Mouse (Mus musculus): ENCODE data around the gene Farp1. TPM values are rescaled to one million over a fixed set of nuclear protein-coding genes. Genes with fewer than 3 reads are reported as not detected.

Farp1 gene
- total RNA-seq, 2 experiments from 2014 or later: 21.1 to 32.3 TPM

DNA sequence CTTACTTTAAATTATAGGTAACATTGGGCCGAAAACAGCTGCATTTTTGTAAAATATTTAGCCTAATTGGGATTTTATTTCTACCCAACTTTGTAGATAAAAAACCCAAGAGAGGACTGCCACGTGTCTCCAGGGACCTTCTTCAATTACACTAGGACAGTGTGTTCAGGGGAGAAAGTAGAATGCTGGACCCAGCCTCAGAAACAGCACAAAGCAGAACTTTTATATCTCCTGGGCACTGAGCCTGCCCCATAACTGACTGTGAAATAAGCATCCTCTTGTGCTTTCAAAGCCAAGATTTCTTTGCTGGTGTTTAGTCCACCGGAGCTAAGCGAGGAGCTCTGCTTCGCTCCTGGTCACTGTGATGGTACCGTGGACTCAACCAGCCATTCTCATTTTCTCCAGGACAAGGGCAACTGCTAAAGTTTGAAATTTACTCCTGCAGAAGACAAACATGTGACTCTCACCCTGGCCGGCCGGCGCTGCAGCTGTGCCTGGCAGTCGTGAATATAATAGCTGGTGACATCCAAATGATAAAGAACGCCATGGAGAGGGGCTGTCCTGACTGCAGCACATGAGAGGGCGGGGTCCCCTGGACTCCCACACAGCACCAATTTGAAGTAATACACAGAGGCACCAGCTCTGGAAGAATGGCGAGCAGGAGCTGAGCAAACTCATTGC is 281.8 kb downstream of the Farp1 start:
- no peak for DNase-seq

- DNase-seq: no peak
These were observed 282.3 kb downstream of the Farp1 start for GRCm38 (mm10) chr14:121317312-121317671.

DNA sequence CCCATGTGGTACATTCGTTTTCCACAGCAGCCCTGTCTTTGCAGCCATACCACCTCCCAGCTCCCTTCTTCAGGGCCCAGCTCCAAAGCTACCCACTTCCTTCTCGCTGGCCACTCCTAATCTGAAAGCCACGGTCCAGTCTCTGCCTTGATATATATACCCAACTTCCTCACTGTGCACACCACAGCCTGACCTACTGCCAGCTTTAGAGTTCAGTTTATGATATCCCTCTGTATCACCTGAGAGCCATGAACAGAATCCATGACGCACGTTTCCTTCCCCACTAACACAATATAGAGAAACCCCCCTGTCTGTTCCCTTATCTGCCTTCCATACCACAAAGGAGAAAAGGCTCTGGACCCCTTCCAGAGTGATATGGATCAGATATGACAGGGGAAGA is 283.4 kb downstream of the Farp1 start:
- no peak for DNase-seq

DNA sequence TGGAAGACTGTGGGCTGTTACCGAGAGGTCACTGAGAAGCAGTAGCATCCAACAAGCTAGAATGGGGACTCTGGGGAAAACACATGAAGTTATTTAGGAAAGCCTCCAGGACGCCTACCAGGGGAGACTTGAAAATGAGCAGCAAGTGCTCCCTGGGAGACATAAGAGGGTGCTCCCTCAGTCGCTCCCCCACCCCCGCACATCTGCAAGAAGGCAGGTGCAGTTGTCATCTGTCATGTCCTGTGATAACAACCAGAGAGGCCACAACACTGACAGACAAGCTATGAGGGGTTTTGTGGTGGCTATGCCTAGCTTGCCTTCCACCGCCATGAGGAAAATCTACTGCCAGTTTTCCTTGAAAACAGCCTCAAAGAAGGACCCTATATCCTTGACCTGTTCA is 287.1 kb downstream of the Farp1 start:
- no peak for DNase-seq

GRCm38 (mm10) chr14:121322641-121323040 is 287.6 kb downstream of the Farp1 start:
- no peak for DNase-seq

DNA sequence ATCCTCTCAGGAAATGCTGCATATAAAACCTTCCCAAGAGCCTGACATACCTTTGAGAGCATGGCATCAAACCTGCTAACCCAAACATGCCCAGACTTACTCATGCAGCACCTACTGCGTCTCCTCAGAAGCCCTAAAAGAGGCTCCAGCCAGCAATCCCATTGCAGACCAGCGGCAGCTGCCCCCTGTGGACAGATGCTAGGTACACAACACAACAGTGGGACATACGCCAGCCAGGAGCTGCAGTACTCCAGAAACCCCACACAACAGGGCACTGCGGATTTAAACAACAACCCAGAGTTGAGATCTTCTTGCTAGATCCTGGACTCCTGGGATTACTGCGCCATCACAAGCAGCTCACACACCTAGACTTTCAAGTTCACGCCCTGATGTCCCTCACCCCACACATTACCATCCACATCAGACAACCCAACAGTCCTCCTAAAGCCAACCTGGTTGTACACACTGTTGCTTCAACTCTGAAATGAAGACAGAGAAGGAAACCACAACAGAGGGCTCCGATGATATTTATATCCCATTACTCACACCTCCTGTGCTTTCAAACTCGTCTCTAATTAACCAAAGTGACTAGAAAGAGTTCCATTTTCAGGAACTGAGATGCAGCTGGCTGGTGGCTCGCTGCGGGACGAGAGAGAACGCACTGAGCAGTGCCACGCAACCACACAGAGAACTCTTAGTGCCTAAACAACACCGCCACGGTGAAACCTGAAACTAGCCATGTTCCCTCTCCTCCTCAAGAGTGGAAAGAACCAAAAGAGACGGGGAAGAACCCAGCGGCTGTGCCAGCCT is 289.7 kb downstream of the Farp1 start:
- DNase-seq: no peak

GRCm38 (mm10) chr14:121326432-121326831 is 291.4 kb downstream of the Farp1 start:
- no peak for DNase-seq

- DNase-seq: no peak
These were observed 293.9 kb downstream of the Farp1 start for GRCm38 (mm10) chr14:121328878-121329277.

GRCm38 (mm10) chr14:121329401-121330089 is 294.5 kb downstream of the Farp1 start:
- no peak for DNase-seq

DNA sequence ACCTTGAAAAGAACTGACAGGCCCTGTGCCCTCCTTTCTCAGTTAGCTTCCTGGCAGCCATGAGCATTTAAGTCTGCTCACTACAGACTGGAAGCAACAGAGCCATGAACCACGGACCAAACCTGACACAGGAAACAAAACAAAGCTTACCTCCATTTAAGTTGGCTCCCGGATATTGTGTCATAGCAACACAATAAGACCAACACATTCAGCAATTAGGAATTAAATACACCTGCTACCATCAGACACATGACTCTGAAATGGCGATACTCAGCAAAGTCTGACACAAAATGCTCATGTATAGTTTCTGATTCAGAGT is 295.0 kb downstream of the Farp1 start:
- no peak for DNase-seq

Other genes starting within 250 kb of the Farp1 start
- 10 to 100 TPM; 67.4 to 77.9 TPM for gene Ipo5, start 124.0 kb upstream of the Farp1 start, total RNA-seq (2021)